Mouse (Mus musculus) ES-Bruce4 (cell line): ENCODE data around the gene Kank1.

Source experiments
- CTCF ChIP-seq: IDR thresholded peaks from one replicate; pipeline ENCODE4 v1.8.1; 2011; ENCODE audit warnings: low read depth, low read length
- EP300 ChIP-seq: IDR thresholded peaks from 2 replicates; pipeline ENCODE4 v1.6.1; 2011; ENCODE audit warnings: low read depth, low read length; ENCODE audit not compliant: insufficient read depth

DNA sequence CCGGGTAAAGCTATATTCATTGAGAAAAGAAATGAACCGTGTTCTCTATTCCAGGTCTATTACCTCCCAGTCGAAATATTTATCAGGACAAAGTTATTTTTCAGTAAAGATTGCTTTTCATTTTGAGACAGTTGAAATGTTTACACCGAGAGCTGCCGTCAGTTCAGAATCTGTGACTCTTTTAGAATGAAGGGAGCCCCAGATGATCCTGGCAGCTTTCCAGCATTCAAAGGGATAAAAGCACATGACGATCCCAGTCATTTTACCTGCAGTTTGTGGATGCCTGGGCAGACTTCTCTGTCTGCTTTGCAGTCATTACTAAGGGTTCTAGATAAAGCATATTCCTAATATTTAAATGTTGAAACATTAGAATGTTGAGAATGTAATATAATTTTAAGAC, 107.6 kb downstream of the Kank1 start:
- TF ChIP-seq EP300 (no peak), CTCF (no peak)
